17 mouse cellular contexts compared by ENCODE assay signal in the genomic region with DNA sequence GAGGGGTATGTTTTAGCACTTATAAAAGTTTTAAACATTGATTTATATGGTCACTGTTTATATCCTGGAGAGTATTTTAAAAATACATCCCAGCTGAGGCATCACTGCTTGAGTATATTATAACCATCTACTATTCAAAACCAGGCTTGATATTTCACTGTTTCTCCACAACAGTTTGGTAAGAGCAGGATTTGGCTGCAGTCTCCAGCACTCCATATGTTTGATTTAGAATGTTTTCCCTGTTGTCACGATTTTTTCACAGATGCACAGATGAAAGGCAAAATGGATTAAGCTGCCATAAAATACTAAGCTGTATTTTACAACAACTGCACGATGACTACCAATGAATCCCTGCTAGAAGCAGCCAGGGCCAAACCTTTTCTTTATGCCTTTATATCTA.
DNase-seq lines count a peak whose midpoint lies in the region; ATAC-seq and TF ChIP-seq lines count a peak whose summit lies in the region.
"Had no signal": no experiment of that assay in that cellular context is flagged by ENCODE, and none has a peak within 500 bp of the region (broad histone marks: within the 10 kb centered on the region; RNA-seq: fewer than 3 reads in every experiment).

No protein-coding gene starts in this region.

- WGBS in forebrain, embryonic 13.5 days, result 80% methylated on average over 2 of the region's 2 CpGs
- WGBS in forebrain, embryonic 12.5 days, result 77% methylated on average over 2 of the region's 2 CpGs

- no peak for TF ChIP-seq CTCF in layer of hippocampus, adult 2 months (conservative IDR thresholded peaks at IDR 0.05)

- no peak overlapping the region for H3K27ac ChIP-seq in forebrain, embryonic 13.5 days
- no peak overlapping the region for H3K27ac ChIP-seq in forebrain, embryonic 12.5 days
- H3K27ac ChIP-seq in layer of hippocampus, adult 2 months, result no peak overlapping the region
- H3K27ac ChIP-seq: embryonic facial prominence, embryonic 13.5 days; hindbrain, embryonic 10.5 days; limb, embryonic 13.5 days; midbrain, embryonic 13.5 days had no signal

- H3K9ac ChIP-seq in forebrain, embryonic 13.5 days, result no peak overlapping the region
- no peak overlapping the region for H3K9ac ChIP-seq in forebrain, embryonic 12.5 days
- H3K9ac ChIP-seq: embryonic facial prominence, embryonic 13.5 days; limb, embryonic 13.5 days; midbrain, embryonic 13.5 days had no signal

- H3K4me1 ChIP-seq in forebrain, embryonic 13.5 days, result no peaks in the 10 kb centered on the region
- no peaks in the 10 kb centered on the region for H3K4me1 ChIP-seq in forebrain, embryonic 12.5 days
- H3K4me1 ChIP-seq: embryonic facial prominence, embryonic 13.5 days; hindbrain, embryonic 10.5 days; limb, embryonic 13.5 days; midbrain, embryonic 13.5 days had no signal

- no peaks in the 10 kb centered on the region for H3K27me3 ChIP-seq in forebrain, embryonic 13.5 days
- H3K27me3 ChIP-seq in forebrain, embryonic 12.5 days, result no peaks in the 10 kb centered on the region
- H3K27me3 ChIP-seq: embryonic facial prominence, embryonic 13.5 days; limb, embryonic 13.5 days; midbrain, embryonic 13.5 days had no signal

- no peak overlapping the region for H3K4me2 ChIP-seq in forebrain, embryonic 13.5 days
- no peak overlapping the region for H3K4me2 ChIP-seq in forebrain, embryonic 12.5 days
- H3K4me2 ChIP-seq: embryonic facial prominence, embryonic 13.5 days; limb, embryonic 13.5 days; midbrain, embryonic 13.5 days had no signal

- H3K4me3 ChIP-seq in forebrain, embryonic 13.5 days, result no peak overlapping the region
- no peak overlapping the region for H3K4me3 ChIP-seq in forebrain, embryonic 12.5 days (replicated peaks)
- no peak overlapping the region for H3K4me3 ChIP-seq in layer of hippocampus, adult 2 months
- H3K4me3 ChIP-seq: embryonic facial prominence, embryonic 13.5 days; hindbrain, embryonic 10.5 days; limb, embryonic 13.5 days; midbrain, embryonic 13.5 days had no signal

- peak; percentile 73 for DNase-seq in brain, adult 2 months (ENCODE audit: low read depth, low spot score)
- peak; percentile 34 to 75 for DNase-seq in layer of hippocampus, adult 2 months (ENCODE audit: low spot score in 2 of 2)
- DNase-seq in right cerebral cortex, adult 2 months (ENCODE audit: low spot score in 2 of 2), result peak; percentile 2 to 20
- no peak for DNase-seq in adrenal gland, postnatal 36 days
- no peak for DNase-seq in retina, postnatal 1 day
- DNase-seq in gastrocnemius, postnatal 10 days, result no peak
- DNase-seq: adrenal gland, postnatal 10 days; cerebellum, postnatal 25 days; kidney, adult 9 months; lung, postnatal 36 days had no signal

- H3K9me3 ChIP-seq in forebrain, embryonic 13.5 days (replicated peaks), result no peaks in the 10 kb centered on the region
- no peaks in the 10 kb centered on the region for H3K9me3 ChIP-seq in forebrain, embryonic 12.5 days
- H3K9me3 ChIP-seq: embryonic facial prominence, embryonic 13.5 days; hindbrain, embryonic 10.5 days; limb, embryonic 13.5 days; midbrain, embryonic 13.5 days had no signal

- peak; percentile 62; the same call in 1 of the 2 replicates for ATAC-seq in forebrain, embryonic 13.5 days
- ATAC-seq in forebrain, embryonic 12.5 days (ENCODE audit: low FRiP score), result no peak
- ATAC-seq: inflammation-experienced regulatory T-cells, adult 6 months; midbrain, embryonic 13.5 days had no signal

- no peaks in the 10 kb centered on the region for H3K36me3 ChIP-seq in forebrain, embryonic 13.5 days (ENCODE audit: poor library complexity, severe bottlenecking)
- H3K36me3 ChIP-seq in forebrain, embryonic 12.5 days (replicated peaks), result no peaks in the 10 kb centered on the region
- H3K36me3 ChIP-seq: embryonic facial prominence, embryonic 13.5 days; hindbrain, embryonic 10.5 days; limb, embryonic 13.5 days; midbrain, embryonic 13.5 days had no signal

Comparison
In these comparisons a context has a peak if more than half of its experiments do, and no peak if none do; other contexts are left out.
1. DNase-seq: peak in brain, adult 2 months (single experiment), layer of hippocampus, adult 2 months (2 of 2) and right cerebral cortex, adult 2 months (2 of 2); none in adrenal gland, postnatal 36 days (0 of 2), retina, postnatal 1 day (single experiment) and gastrocnemius, postnatal 10 days (single experiment).